Mouse (Mus musculus) heart, adult 2 months (tissue): ENCODE data around the gene Gm40193. TPM values are rescaled to one million over a fixed set of nuclear protein-coding genes. Genes with fewer than 3 reads are reported as not detected.

Experiments
- DNase-seq, 2 experiments: peaks; one replicate each; pipeline ENCODE4 v3.0.0; 2021
- H3K27ac ChIP-seq: fragments of 200-600 bp; 2 replicates; pipeline ENCODE4 v1.8.1; 2022
- H3K27me3 ChIP-seq: fragments of 200-500 bp; 2 replicates; pipeline ENCODE4 v1.6.1; 2012; ENCODE audit warnings: mild to moderate bottlenecking, low read length, inconsistent platforms, mixed read lengths; ENCODE audit not compliant: control insufficient read depth, insufficient read depth
- H3K36me3 ChIP-seq: fragments of 200-500 bp; 2 replicates; pipeline ENCODE4 v1.6.1; 2012; ENCODE audit warnings: low read length, inconsistent platforms; ENCODE audit not compliant: control insufficient read depth, insufficient read depth
- H3K4me1 ChIP-seq: fragments of 200-500 bp; 2 replicates; pipeline ENCODE4 v1.6.1; 2011; ENCODE audit warnings: low read length; ENCODE audit not compliant: control insufficient read depth, insufficient read depth
- H3K4me3 ChIP-seq: fragments of 200-600 bp; 2 replicates; pipeline ENCODE4 v1.8.1; 2022
- H3K79me2 ChIP-seq: fragments of 200-500 bp; replicated peaks from 2 replicates; pipeline ENCODE4 v1.6.1; 2012; ENCODE audit warnings: mild to moderate bottlenecking, inconsistent platforms, low read length, moderate library complexity, mixed read lengths; ENCODE audit not compliant: control insufficient read depth, insufficient read depth
- H3K9ac ChIP-seq: fragments of 200-500 bp; 2 replicates; pipeline ENCODE4 v1.6.1; 2012; ENCODE audit warnings: low read depth, mild to moderate bottlenecking, control low read depth, inconsistent platforms, low read length, mixed read lengths
- CTCF ChIP-seq: fragments of 200-600 bp; IDR thresholded peaks from 2 replicates; pipeline ENCODE4 v1.8.1; 2022; ENCODE audit warnings: antibody characterized with exemption, mild to moderate bottlenecking, moderate library complexity
- EP300 ChIP-seq: fragments of 200-500 bp; IDR thresholded peaks from 2 replicates; pipeline ENCODE4 v1.6.1; 2011; ENCODE audit warnings: low read depth, low read length, control low read depth; ENCODE audit not compliant: insufficient read depth
- POLR2A ChIP-seq: fragments of 200-500 bp; IDR thresholded peaks from 2 replicates; pipeline ENCODE4 v1.6.1; 2011; ENCODE audit warnings: mild to moderate bottlenecking, low read depth, low read length, control low read depth; ENCODE audit not compliant: insufficient read depth
- WGBS: fragments of 180-500 bp; shearing (Covaris S2); methylation state at CpG from one replicate; pipeline ENCODE4 v1.1.7; 2018; 5-methylcytosine and 5-hydroxymethylcytosine counted together
- intact Hi-C: fragments of 180-260 bp; cut with DNase I; formaldehyde crosslinking; loops from one replicate; pipeline ENCODE4 v1.15.1; 2025
- polyA plus RNA-seq: library from polyadenylated mRNA; depleted of rRNA; stranded (reverse); fragments of >200 nt; gene quantifications from 2 replicates; pipeline ENCODE4 v1.2.3, GENCODE M21; 2012
- total RNA-seq, 2 experiments: library from RNA; stranded (reverse); gene quantifications; 2 replicates each; pipeline ENCODE4 v1.2.3; 2021

The Gm40193 gene
- total and polyA plus RNA-seq, 3 experiments = not detected

GRCm38 (mm10) chr11:70564276-70564873 lies 31.6 kb upstream of the Gm40193 start:
- no peak overlapping the region; the same call in 1 of the 2 replicates for H3K27ac ChIP-seq
- TF ChIP-seq EP300 (no peak), POLR2A (no peak), CTCF (no peak)
- peaks cover 11% of the 10 kb centered on the region for H3K4me1 ChIP-seq
- no peak for DNase-seq
- H3K9ac ChIP-seq = no peak overlapping the region
- no peaks in the 10 kb centered on the region for H3K36me3 ChIP-seq
- intact Hi-C loops = loop anchor here (2.0 kb wide), 2 partner anchors 30 to 40 kb away; no protein-coding TSS in a partner anchor
- peaks cover 3% of the 10 kb centered on the region for H3K79me2 ChIP-seq
- H3K27me3 ChIP-seq = no peaks in the 10 kb centered on the region
- 52% methylated on average over 4 of the region's 4 CpGs for WGBS
- no peak overlapping the region; the same call in 1 of the 2 replicates for H3K4me3 ChIP-seq

GRCm38 (mm10) chr11:70563470-70564275 lies 30.9 kb upstream of the Gm40193 start:
- Histone ChIP-seq H3K4me3 (peak overlapping the region; percentile 91), H3K79me2 (peaks cover 3% of the 10 kb centered on the region), H3K36me3 (no peaks in the 10 kb centered on the region), H3K27me3 (no peaks in the 10 kb centered on the region), H3K27ac (peak overlapping the region; percentile 87), H3K4me1 (peaks cover 11% of the 10 kb centered on the region), H3K9ac (peak overlapping the region; percentile 83)
- TF ChIP-seq EP300 (0 out of 2 replicates have a peak, but pooled peaks have one; percentile 18), CTCF (no peak), POLR2A (no peak)
- DNase-seq = peak; percentile 52 to 63
- 4% methylated on average over 25 of the region's 25 CpGs for WGBS
- intact Hi-C loops = loop anchor here (2.0 kb wide), 3 partner anchors 25 to 41 kb away; no protein-coding TSS in a partner anchor

- H3K79me2 ChIP-seq = peaks cover 3% of the 10 kb centered on the region; the same call in 1 of the 2 replicates
- peaks cover 9% of the 10 kb centered on the region for H3K4me1 ChIP-seq
- DNase-seq = no peak
- H3K9ac ChIP-seq = peak overlapping the region; percentile 83
- H3K27ac ChIP-seq = peak overlapping the region; percentile 87
- H3K4me3 ChIP-seq = peak overlapping the region; percentile 91
- TF ChIP-seq EP300 (no peak), CTCF (no peak), POLR2A (no peak)
- H3K36me3 ChIP-seq = no peaks in the 10 kb centered on the region
- intact Hi-C loops = loop anchor here (1.0 to 2.0 kb wide), 2 partner anchors 24 to 38 kb away; partner anchors contain the start of gene Psmb6
- 0% methylated on average over 22 of the region's 31 CpGs for WGBS
- H3K27me3 ChIP-seq = no peaks in the 10 kb centered on the region
Observed at GRCm38 (mm10) chr11:70562995-70563469, 30.3 kb upstream of the Gm40193 start.

- under 1% methylated on average over 56 of the region's 57 CpGs for WGBS
- peak; percentile 92 to 94 for DNase-seq
- no peaks in the 10 kb centered on the region for H3K27me3 ChIP-seq
- peak; percentile 76 for TF ChIP-seq POLR2A
- 0 out of 2 replicates have a peak, but pooled peaks have one; percentile 10 for TF ChIP-seq EP300
- peak; percentile 26; the same call in 1 of the 2 replicates for TF ChIP-seq CTCF
- intact Hi-C loops = loop anchor here (1.0 to 2.0 kb wide), 2 partner anchors 24 to 37 kb away; partner anchors contain the start of gene Psmb6
- H3K4me1 ChIP-seq = peaks cover 8% of the 10 kb centered on the region
- H3K4me3 ChIP-seq = peak within 1 kb of the TSS; percentile 91
- peaks cover 3% of the 10 kb centered on the region; the same call in 1 of the 2 replicates for H3K79me2 ChIP-seq
- H3K9ac ChIP-seq = peak within 1 kb of the TSS; percentile 83
- H3K36me3 ChIP-seq = no peaks in the 10 kb centered on the region
- H3K27ac ChIP-seq = peak within 1 kb of the TSS; percentile 87
Observed at GRCm38 (mm10) chr11:70562287-70562994, 29.7 kb upstream of the Gm40193 start, which contains the start of gene Mink1. Gene Mink1 (plus strand): TSS chr11:70562881.

GRCm38 (mm10) chr11:70561937-70562286 lies 29.2 kb upstream of the Gm40193 start:
- DNase-seq = no peak
- H3K27me3 ChIP-seq = no peaks in the 10 kb centered on the region
- intact Hi-C loops = loop anchor here (1.0 to 2.0 kb wide), 2 partner anchors 23 to 37 kb away; partner anchors contain the start of gene Psmb6
- H3K4me3 ChIP-seq = peak overlapping the region; percentile 91
- H3K9ac ChIP-seq = peak overlapping the region; percentile 71; the same call in 1 of the 2 replicates
- WGBS = 0% methylated on average over 2 of the region's 2 CpGs
- H3K27ac ChIP-seq = peak overlapping the region; percentile 87; the same call in 1 of the 2 replicates
- peaks cover 6% of the 10 kb centered on the region for H3K4me1 ChIP-seq
- no peaks in the 10 kb centered on the region for H3K36me3 ChIP-seq
- H3K79me2 ChIP-seq = peaks cover under 1% of the 10 kb centered on the region; the same call in 1 of the 2 replicates
- no peak for TF ChIP-seq EP300
- 0 out of 2 replicates have a peak, but pooled peaks have one; percentile 5 for TF ChIP-seq CTCF
